Mouse (Mus musculus): ENCODE results near the gene Mrpl43. TPM values are rescaled to one million over a fixed set of nuclear protein-coding genes. Genes with fewer than 3 reads are reported as not detected.
A peak's percentile ranks its signal among the peaks of the same experiment; 100 is the strongest.

The Mrpl43 gene
- polyA plus RNA-seq, 1 experiment from 2014 or later: 75.3 TPM

GRCm38 (mm10) chr19:45013581-45014225 is 7.5 kb upstream of the Mrpl43 start:
- peaks cover 36% of the 10 kb centered on the region for H3K36me3 ChIP-seq
- peak overlapping the region; percentile 76; the same call in 1 of the 2 replicates for H3K4me3 ChIP-seq
- peak overlapping the region; percentile 92 for H3K27ac ChIP-seq
- H3K27me3 ChIP-seq (ENCODE audit: low read depth, poor library complexity, severe bottlenecking): no peaks in the 10 kb centered on the region
- no peaks in the 10 kb centered on the region for H3K9me3 ChIP-seq (replicated peaks)
- no peak for DNase-seq (ENCODE audit: low spot score)
- peaks cover 58% of the 10 kb centered on the region for H3K4me1 ChIP-seq
- WGBS: 39% methylated on average over 6 of the region's 6 CpGs

- H3K4me3 ChIP-seq: no peak overlapping the region
- DNase-seq (ENCODE audit: low spot score): no peak
- H3K4me1 ChIP-seq: peaks cover 52% of the 10 kb centered on the region
- no peaks in the 10 kb centered on the region for H3K9me3 ChIP-seq (replicated peaks)
- no peaks in the 10 kb centered on the region for H3K27me3 ChIP-seq (ENCODE audit: low read depth, poor library complexity, severe bottlenecking)
- 46% methylated on average over 6 of the region's 6 CpGs for WGBS
- H3K36me3 ChIP-seq: peaks cover 47% of the 10 kb centered on the region
- peak overlapping the region; percentile 92 for H3K27ac ChIP-seq
Measured at GRCm38 (mm10) chr19:45012636-45013035, 6.4 kb upstream of the Mrpl43 start.

- WGBS: 84% methylated on average over 8 of the region's 8 CpGs
- Histone ChIP-seq H3K9me3 (replicated peaks) (no peaks in the 10 kb centered on the region), H3K27me3 (ENCODE audit: low read depth, poor library complexity, severe bottlenecking) (no peaks in the 10 kb centered on the region), H3K27ac (peak overlapping the region; percentile 69; the same call in 1 of the 2 replicates), H3K4me1 (peaks cover 54% of the 10 kb centered on the region), H3K36me3 (peaks cover 51% of the 10 kb centered on the region), H3K4me3 (no peak overlapping the region)
- no peak for DNase-seq (ENCODE audit: low spot score)
Measured at GRCm38 (mm10) chr19:45012219-45012618, 6.0 kb upstream of the Mrpl43 start.

- H3K27me3 ChIP-seq (ENCODE audit: low read depth, poor library complexity, severe bottlenecking): no peaks in the 10 kb centered on the region
- peaks cover 44% of the 10 kb centered on the region for H3K4me1 ChIP-seq
- H3K36me3 ChIP-seq: peaks cover 51% of the 10 kb centered on the region
- DNase-seq (ENCODE audit: low spot score): no peak
- no peak overlapping the region for H3K27ac ChIP-seq
- no peak overlapping the region for H3K4me3 ChIP-seq
- WGBS: 90% methylated on average over 4 of the region's 4 CpGs
- H3K9me3 ChIP-seq (replicated peaks): no peaks in the 10 kb centered on the region
Measured at GRCm38 (mm10) chr19:45010646-45011045, 4.4 kb upstream of the Mrpl43 start.

- Histone ChIP-seq H3K4me1 (peaks cover 21% of the 10 kb centered on the region), H3K36me3 (peaks cover 80% of the 10 kb centered on the region), H3K27ac (peak overlapping the region; percentile 87), H3K4me3 (peak overlapping the region; percentile 96), H3K9me3 (replicated peaks) (no peaks in the 10 kb centered on the region), H3K27me3 (ENCODE audit: low read depth, poor library complexity, severe bottlenecking) (no peaks in the 10 kb centered on the region)
- WGBS: 92% methylated on average over 20 of the region's 20 CpGs
- DNase-seq (ENCODE audit: low spot score): peak; percentile 26
Measured at GRCm38 (mm10) chr19:45007425-45008191, 1.4 kb upstream of the Mrpl43 start.

- Histone ChIP-seq H3K27me3 (ENCODE audit: low read depth, poor library complexity, severe bottlenecking) (no peaks in the 10 kb centered on the region), H3K4me3 (peak overlapping the region; percentile 96), H3K4me1 (peaks cover 17% of the 10 kb centered on the region), H3K27ac (peak overlapping the region; percentile 87), H3K9me3 (replicated peaks) (no peaks in the 10 kb centered on the region), H3K36me3 (peaks cover 80% of the 10 kb centered on the region)
- 48% methylated on average over 17 of the region's 17 CpGs for WGBS
- no peak for DNase-seq (ENCODE audit: low spot score)
Measured at GRCm38 (mm10) chr19:45007021-45007420, 779 bp upstream of the Mrpl43 start.

GRCm38 (mm10) chr19:45005444-45005843 is 798 bp downstream of the Mrpl43 start, which contains the start of gene Twnk:
Gene Twnk, plus strand, starts transcription at chr19:45005663.
- Histone ChIP-seq H3K27ac (peak within 1 kb of the TSS; percentile 87), H3K36me3 (peaks cover 80% of the 10 kb centered on the region), H3K4me3 (peak within 1 kb of the TSS; percentile 96), H3K4me1 (peaks cover 17% of the 10 kb centered on the region), H3K27me3 (ENCODE audit: low read depth, poor library complexity, severe bottlenecking) (no peaks in the 10 kb centered on the region), H3K9me3 (replicated peaks) (no peaks in the 10 kb centered on the region)
- 12% methylated on average over 16 of the region's 16 CpGs for WGBS
- peak; percentile 37 for DNase-seq (ENCODE audit: low spot score)

- no peak for DNase-seq (ENCODE audit: low spot score)
- Histone ChIP-seq H3K27ac (no peak overlapping the region), H3K27me3 (ENCODE audit: low read depth, poor library complexity, severe bottlenecking) (no peaks in the 10 kb centered on the region), H3K36me3 (peaks cover 80% of the 10 kb centered on the region), H3K4me1 (peaks cover 17% of the 10 kb centered on the region), H3K4me3 (no peak overlapping the region), H3K9me3 (replicated peaks) (no peaks in the 10 kb centered on the region)
- 86% methylated on average over 7 of the region's 7 CpGs for WGBS
Measured at GRCm38 (mm10) chr19:45003740-45004516, 2.3 kb downstream of the Mrpl43 start.

- Histone ChIP-seq H3K27me3 (ENCODE audit: low read depth, poor library complexity, severe bottlenecking) (no peaks in the 10 kb centered on the region), H3K4me1 (peaks cover 13% of the 10 kb centered on the region), H3K4me3 (no peak overlapping the region), H3K27ac (no peak overlapping the region), H3K36me3 (peaks cover 79% of the 10 kb centered on the region), H3K9me3 (replicated peaks) (no peaks in the 10 kb centered on the region)
- WGBS: 64% methylated on average over 3 of the region's 3 CpGs
- no peak for DNase-seq (ENCODE audit: low spot score)
Measured at GRCm38 (mm10) chr19:45002301-45002700, 3.9 kb downstream of the Mrpl43 start.

GRCm38 (mm10) chr19:44999647-45000046 is 6.6 kb downstream of the Mrpl43 start:
- no peak for DNase-seq (ENCODE audit: low spot score)
- Histone ChIP-seq H3K27me3 (ENCODE audit: low read depth, poor library complexity, severe bottlenecking) (no peaks in the 10 kb centered on the region), H3K4me3 (no peak overlapping the region), H3K4me1 (no peaks in the 10 kb centered on the region; the same call in 1 of the 2 replicates), H3K27ac (no peak overlapping the region), H3K36me3 (peaks cover 81% of the 10 kb centered on the region), H3K9me3 (replicated peaks) (no peaks in the 10 kb centered on the region)
- WGBS: 86% methylated on average over 8 of the region's 8 CpGs

- peaks cover 65% of the 10 kb centered on the region for H3K36me3 ChIP-seq
Measured at GRCm38 (mm10) chr19:44997786-44998185, 8.5 kb downstream of the Mrpl43 start.

GRCm38 (mm10) chr19:44992712-44993111 is 13.5 kb downstream of the Mrpl43 start:
- H3K4me1 ChIP-seq: peaks cover 50% of the 10 kb centered on the region
- no peak for DNase-seq (ENCODE audit: low spot score)
- peaks cover 21% of the 10 kb centered on the region; the same call in 1 of the 2 replicates for H3K36me3 ChIP-seq
- no peaks in the 10 kb centered on the region for H3K9me3 ChIP-seq (replicated peaks)
- H3K4me3 ChIP-seq: peak overlapping the region; percentile 6; the same call in 1 of the 2 replicates
- peak overlapping the region; percentile 10 for H3K27ac ChIP-seq
- peaks cover 11% of the 10 kb centered on the region for H3K27me3 ChIP-seq (ENCODE audit: low read depth, poor library complexity, severe bottlenecking)
- 55% methylated on average over 7 of the region's 7 CpGs for WGBS

More at GRCm38 (mm10) chr19:44997786-44998185, 8.5 kb downstream of the Mrpl43 start:
- Histone ChIP-seq H3K27ac (no peak overlapping the region), H3K4me3 (no peak overlapping the region), H3K9me3 (replicated peaks) (no peaks in the 10 kb centered on the region), H3K4me1 (peaks cover 2% of the 10 kb centered on the region), H3K27me3 (ENCODE audit: low read depth, poor library complexity, severe bottlenecking) (no peaks in the 10 kb centered on the region)
- WGBS: 78% methylated on average over 11 of the region's 11 CpGs
- DNase-seq (ENCODE audit: low spot score): no peak
